Mouse (Mus musculus): ENCODE measurements around the gene AI481877. TPM values are rescaled to one million over a fixed set of nuclear protein-coding genes. Genes with fewer than 3 reads are reported as not detected.

Gene AI481877
- polyA plus RNA-seq, 1 experiment from 2014 or later: 0.15 TPM

Other genes starting within 250 kb of the AI481877 start
- gene Ecpas, start 226.2 kb downstream of the AI481877 start, polyA plus RNA-seq (2015; fragmentation: Nextera tagmentation; extraction: Ambion mirVana): 29.0 and 30.4 TPM in 2 replicates
- 0.62 and 0.84 TPM in 2 replicates for gene Zkscan16, start 195.4 kb downstream of the AI481877 start, polyA plus RNA-seq (2015; fragmentation: Nextera tagmentation; extraction: Ambion mirVana)
- 105 and 120 TPM in 2 replicates for gene Ptgr1, start 151.9 kb downstream of the AI481877 start, polyA plus RNA-seq (2015; fragmentation: Nextera tagmentation; extraction: Ambion mirVana)
- 8.3 and 8.7 TPM in 2 replicates for gene Dnajc25, start 143.9 kb downstream of the AI481877 start, polyA plus RNA-seq (2015; fragmentation: Nextera tagmentation; extraction: Ambion mirVana)
- 7.3 and 9.1 TPM in 2 replicates for gene Gm20503, start 135.8 kb downstream of the AI481877 start, polyA plus RNA-seq (2015; fragmentation: Nextera tagmentation; extraction: Ambion mirVana)
- gene Gng10, start 103.9 kb downstream of the AI481877 start, polyA plus RNA-seq (2015; fragmentation: Nextera tagmentation; extraction: Ambion mirVana): 127 and 147 TPM in 2 replicates
- 8.9 and 9.7 TPM in 2 replicates for gene Ugcg, start 50.3 kb upstream of the AI481877 start, polyA plus RNA-seq (2015; fragmentation: Nextera tagmentation; extraction: Ambion mirVana)